Mouse (Mus musculus): ENCODE measurements around the gene Dll1. TPM values are rescaled to one million over a fixed set of nuclear protein-coding genes. Genes with fewer than 3 reads are reported as not detected.

Gene Dll1
- 59.6 and 64.3 TPM in 2 replicates for polyA plus RNA-seq (2014; fragmentation: Nextera tagmentation; extraction: Ambion mirVana)

GRCm38 (mm10) chr17:15376494-15377181, at the start of gene Dll1:
TSS of gene Dll1 (minus strand) at chr17:15376872.
- H3K4me3 ChIP-seq (ENCODE audit: low read depth, low read length) = peak within 1 kb of the TSS; percentile 83
- peaks cover 11% of the 10 kb centered on the region; the same call in 1 of the 2 replicates for H3K27me3 ChIP-seq (ENCODE audit: control insufficient read depth, insufficient read depth, low read length)
- peak within 1 kb of the TSS; percentile 98 for H3K27ac ChIP-seq (ENCODE audit: low read depth, low read length)
- ATAC-seq (ENCODE audit: low FRiP score) (peak; percentile 32), DNase-seq (ENCODE audit: low spot score) (peak; percentile 80)
- H3K4me2 ChIP-seq (replicated peaks; ENCODE audit: low read depth, low read length) = peak within 1 kb of the TSS; percentile 92
- peak within 1 kb of the TSS; percentile 91 for H3K9ac ChIP-seq (ENCODE audit: low read depth, low read length)
- H3K36me3 ChIP-seq (ENCODE audit: control insufficient read depth, insufficient read depth, low read length) = peaks cover 3% of the 10 kb centered on the region; the same call in 1 of the 2 replicates
- H3K9me3 ChIP-seq (ENCODE audit: control insufficient read depth, low read length) = no peaks in the 10 kb centered on the region
- peaks cover 39% of the 10 kb centered on the region for H3K4me1 ChIP-seq (replicated peaks; ENCODE audit: control insufficient read depth, insufficient read depth, low read length)
- WGBS = under 1% methylated on average over 36 of the region's 36 CpGs

- Histone ChIP-seq H3K36me3 (ENCODE audit: control insufficient read depth, insufficient read depth, low read length) (peaks cover 10% of the 10 kb centered on the region), H3K27me3 (ENCODE audit: control insufficient read depth, insufficient read depth, low read length) (no peaks in the 10 kb centered on the region), H3K9me3 (ENCODE audit: control insufficient read depth, low read length) (no peaks in the 10 kb centered on the region), H3K4me1 (replicated peaks; ENCODE audit: control insufficient read depth, insufficient read depth, low read length) (no peaks in the 10 kb centered on the region), H3K27ac (ENCODE audit: low read depth, low read length) (no peak overlapping the region), H3K4me2 (replicated peaks; ENCODE audit: low read depth, low read length) (no peak overlapping the region), H3K4me3 (ENCODE audit: low read depth, low read length) (no peak overlapping the region), H3K9ac (ENCODE audit: low read depth, low read length) (no peak overlapping the region)
- DNase-seq (ENCODE audit: low spot score) (no peak), ATAC-seq (ENCODE audit: low FRiP score) (no peak)
- 86% methylated on average over 3 of the region's 3 CpGs for WGBS
Observed at GRCm38 (mm10) chr17:15425931-15426330, 49.3 kb upstream of the Dll1 start.

- no peak overlapping the region for H3K4me3 ChIP-seq (ENCODE audit: low read depth, low read length)
- H3K9ac ChIP-seq (ENCODE audit: low read depth, low read length) = no peak overlapping the region
- DNase-seq (ENCODE audit: low spot score) (no peak), ATAC-seq (ENCODE audit: low FRiP score) (no peak)
- WGBS = 71% methylated on average over 8 of the region's 8 CpGs
- no peaks in the 10 kb centered on the region for H3K9me3 ChIP-seq (ENCODE audit: control insufficient read depth, low read length)
- H3K27me3 ChIP-seq (ENCODE audit: control insufficient read depth, insufficient read depth, low read length) = no peaks in the 10 kb centered on the region
- no peaks in the 10 kb centered on the region for H3K4me1 ChIP-seq (replicated peaks; ENCODE audit: control insufficient read depth, insufficient read depth, low read length)
- no peak overlapping the region for H3K27ac ChIP-seq (ENCODE audit: low read depth, low read length)
- peaks cover 10% of the 10 kb centered on the region for H3K36me3 ChIP-seq (ENCODE audit: control insufficient read depth, insufficient read depth, low read length)
- no peak overlapping the region for H3K4me2 ChIP-seq (replicated peaks; ENCODE audit: low read depth, low read length)
Observed at GRCm38 (mm10) chr17:15423080-15423765, 46.6 kb upstream of the Dll1 start.

- H3K4me3 ChIP-seq (ENCODE audit: low read depth, low read length) = no peak overlapping the region
- no peaks in the 10 kb centered on the region for H3K4me1 ChIP-seq (replicated peaks; ENCODE audit: control insufficient read depth, insufficient read depth, low read length)
- no peaks in the 10 kb centered on the region for H3K9me3 ChIP-seq (ENCODE audit: control insufficient read depth, low read length)
- H3K27me3 ChIP-seq (ENCODE audit: control insufficient read depth, insufficient read depth, low read length) = no peaks in the 10 kb centered on the region
- ATAC-seq (ENCODE audit: low FRiP score) = no peak
- WGBS = 90% methylated on average over 9 of the region's 9 CpGs
- no peak for DNase-seq (ENCODE audit: low spot score)
- no peak overlapping the region for H3K9ac ChIP-seq (ENCODE audit: low read depth, low read length)
- peaks cover 13% of the 10 kb centered on the region for H3K36me3 ChIP-seq (ENCODE audit: control insufficient read depth, insufficient read depth, low read length)
- no peak overlapping the region for H3K27ac ChIP-seq (ENCODE audit: low read depth, low read length)
- no peak overlapping the region for H3K4me2 ChIP-seq (replicated peaks; ENCODE audit: low read depth, low read length)
Observed at GRCm38 (mm10) chr17:15422666-15423065, 46.0 kb upstream of the Dll1 start.

GRCm38 (mm10) chr17:15421446-15421845, 44.8 kb upstream of the Dll1 start:
- 95% methylated on average over 6 of the region's 6 CpGs for WGBS
- Histone ChIP-seq H3K4me1 (replicated peaks; ENCODE audit: control insufficient read depth, insufficient read depth, low read length) (no peaks in the 10 kb centered on the region), H3K27ac (ENCODE audit: low read depth, low read length) (no peak overlapping the region), H3K4me3 (ENCODE audit: low read depth, low read length) (no peak overlapping the region), H3K9ac (ENCODE audit: low read depth, low read length) (no peak overlapping the region), H3K4me2 (replicated peaks; ENCODE audit: low read depth, low read length) (no peak overlapping the region), H3K9me3 (ENCODE audit: control insufficient read depth, low read length) (no peaks in the 10 kb centered on the region), H3K27me3 (ENCODE audit: control insufficient read depth, insufficient read depth, low read length) (no peaks in the 10 kb centered on the region), H3K36me3 (ENCODE audit: control insufficient read depth, insufficient read depth, low read length) (peaks cover 16% of the 10 kb centered on the region)
- DNase-seq (ENCODE audit: low spot score) (no peak), ATAC-seq (ENCODE audit: low FRiP score) (no peak)

GRCm38 (mm10) chr17:15420021-15420603, 43.4 kb upstream of the Dll1 start:
- no peak overlapping the region for H3K4me3 ChIP-seq (ENCODE audit: low read depth, low read length)
- no peak for DNase-seq (ENCODE audit: low spot score)
- peaks cover 20% of the 10 kb centered on the region for H3K36me3 ChIP-seq (ENCODE audit: control insufficient read depth, insufficient read depth, low read length)
- no peaks in the 10 kb centered on the region for H3K4me1 ChIP-seq (replicated peaks; ENCODE audit: control insufficient read depth, insufficient read depth, low read length)
- no peaks in the 10 kb centered on the region for H3K27me3 ChIP-seq (ENCODE audit: control insufficient read depth, insufficient read depth, low read length)
- no peak overlapping the region for H3K9ac ChIP-seq (ENCODE audit: low read depth, low read length)
- H3K27ac ChIP-seq (ENCODE audit: low read depth, low read length) = no peak overlapping the region
- ATAC-seq (ENCODE audit: low FRiP score) = no peak
- WGBS = 90% methylated on average over 8 of the region's 8 CpGs
- no peaks in the 10 kb centered on the region for H3K9me3 ChIP-seq (ENCODE audit: control insufficient read depth, low read length)
- no peak overlapping the region for H3K4me2 ChIP-seq (replicated peaks; ENCODE audit: low read depth, low read length)

GRCm38 (mm10) chr17:15419534-15419933, 42.9 kb upstream of the Dll1 start:
- WGBS = 93% methylated on average over 8 of the region's 8 CpGs

GRCm38 (mm10) chr17:15416596-15417215, 40.0 kb upstream of the Dll1 start:
- Histone ChIP-seq H3K4me3 (ENCODE audit: low read depth, low read length) (no peak overlapping the region), H3K9ac (ENCODE audit: low read depth, low read length) (no peak overlapping the region), H3K27ac (ENCODE audit: low read depth, low read length) (no peak overlapping the region), H3K4me2 (replicated peaks; ENCODE audit: low read depth, low read length) (no peak overlapping the region), H3K36me3 (ENCODE audit: control insufficient read depth, insufficient read depth, low read length) (peaks cover 17% of the 10 kb centered on the region), H3K4me1 (replicated peaks; ENCODE audit: control insufficient read depth, insufficient read depth, low read length) (no peaks in the 10 kb centered on the region), H3K27me3 (ENCODE audit: control insufficient read depth, insufficient read depth, low read length) (no peaks in the 10 kb centered on the region), H3K9me3 (ENCODE audit: control insufficient read depth, low read length) (no peaks in the 10 kb centered on the region)
- DNase-seq (ENCODE audit: low spot score) (no peak), ATAC-seq (ENCODE audit: low FRiP score) (no peak)
- 92% methylated on average over 12 of the region's 12 CpGs for WGBS

More at GRCm38 (mm10) chr17:15419534-15419933, 42.9 kb upstream of the Dll1 start:
- H3K9me3 ChIP-seq (ENCODE audit: control insufficient read depth, low read length) = no peaks in the 10 kb centered on the region
- no peak overlapping the region for H3K27ac ChIP-seq (ENCODE audit: low read depth, low read length)
- DNase-seq (ENCODE audit: low spot score) = no peak
- H3K27me3 ChIP-seq (ENCODE audit: control insufficient read depth, insufficient read depth, low read length) = no peaks in the 10 kb centered on the region
- H3K9ac ChIP-seq (ENCODE audit: low read depth, low read length) = no peak overlapping the region
- no peaks in the 10 kb centered on the region for H3K4me1 ChIP-seq (replicated peaks; ENCODE audit: control insufficient read depth, insufficient read depth, low read length)
- peaks cover 24% of the 10 kb centered on the region for H3K36me3 ChIP-seq (ENCODE audit: control insufficient read depth, insufficient read depth, low read length)
- no peak overlapping the region for H3K4me2 ChIP-seq (replicated peaks; ENCODE audit: low read depth, low read length)
- H3K4me3 ChIP-seq (ENCODE audit: low read depth, low read length) = no peak overlapping the region
- ATAC-seq (ENCODE audit: low FRiP score) = no peak
